Mouse (Mus musculus) heart, embryonic 13.5 days (tissue): ENCODE data around the gene Rpia. TPM values are rescaled to one million over a fixed set of nuclear protein-coding genes. Genes with fewer than 3 reads are reported as not detected.
A peak's percentile ranks its signal among the peaks of the same experiment; 100 is the strongest.

Experiments used
- ATAC-seq: fragments of 200-750 bp; cut with Nextera tagmentation; 2 replicates; pipeline ENCODE4 v1.8.0; 2017; ENCODE audit warnings: moderate TSS enrichment; ENCODE audit not compliant: insufficient number of reproducible peaks, low FRiP score, low TSS enrichment; ENCODE audit errors: extremely low read depth
- H3K27ac ChIP-seq: fragments of 300-500 bp; sonication (generic); replicated peaks from 2 replicates; pipeline ENCODE4 v1.5.1; 2015; ENCODE audit warnings: moderate library complexity, mild to moderate bottlenecking, inconsistent platforms
- H3K27me3 ChIP-seq: fragments of 300-500 bp; sonication (generic); replicated peaks from 2 replicates; pipeline ENCODE4 v1.6.1; 2015; ENCODE audit warnings: mild to moderate bottlenecking, inconsistent platforms
- H3K36me3 ChIP-seq: fragments of 300-500 bp; sonication (generic); 2 replicates; pipeline ENCODE4 v1.6.1; 2015; ENCODE audit warnings: mild to moderate bottlenecking, inconsistent platforms
- H3K4me1 ChIP-seq: fragments of 300-500 bp; sonication (generic); 2 replicates; pipeline ENCODE4 v1.6.1; 2015; ENCODE audit warnings: inconsistent platforms
- H3K4me2 ChIP-seq: fragments of 300-500 bp; sonication (generic); 2 replicates; pipeline ENCODE4 v1.6.1; 2015; ENCODE audit warnings: inconsistent platforms, mild to moderate bottlenecking, moderate library complexity
- H3K4me3 ChIP-seq: fragments of 300-500 bp; sonication (generic); 2 replicates; pipeline ENCODE4 v1.5.1; 2015; ENCODE audit warnings: moderate library complexity, mild to moderate bottlenecking, inconsistent platforms
- H3K9ac ChIP-seq: fragments of 300-500 bp; sonication (generic); 2 replicates; pipeline ENCODE4 v1.6.1; 2015; ENCODE audit warnings: inconsistent platforms, mild to moderate bottlenecking, moderate library complexity
- H3K9me3 ChIP-seq: fragments of 300-500 bp; sonication (generic); 2 replicates; pipeline ENCODE4 v1.6.1; 2016; ENCODE audit warnings: inconsistent platforms
- WGBS: fragments of 180-500 bp; shearing (Covaris S2); methylation state at CpG from one replicate; pipeline ENCODE4 v1.1.7; 2015; ENCODE audit warnings: mixed read lengths; 5-methylcytosine and 5-hydroxymethylcytosine counted together
- polyA plus RNA-seq: library from polyadenylated mRNA; unstranded; fragments of >200 nt; fragmentation: Nextera tagmentation; extraction: Ambion mirVana; gene quantifications from 2 replicates; pipeline ENCODE4 v1.2.1, GENCODE M21; 2015

Gene Rpia
- polyA plus RNA-seq, 1 experiment from 2014 or later = 1.1 TPM

GRCm38 (mm10) chr6:70773769-70774168 is 18.3 kb downstream of the Rpia start:
- no peak overlapping the region for H3K4me2 ChIP-seq
- H3K36me3 ChIP-seq = peaks cover 59% of the 10 kb centered on the region
- H3K27me3 ChIP-seq = no peaks in the 10 kb centered on the region
- H3K9ac ChIP-seq = no peak overlapping the region
- no peak overlapping the region for H3K4me3 ChIP-seq
- no peaks in the 10 kb centered on the region for H3K9me3 ChIP-seq
- WGBS = 76% methylated on average over 5 of the region's 5 CpGs
- peaks cover 22% of the 10 kb centered on the region for H3K4me1 ChIP-seq
- no peak overlapping the region for H3K27ac ChIP-seq
- no peak for ATAC-seq

- WGBS = 36% methylated on average over 6 of the region's 6 CpGs
- ATAC-seq = no peak
- peaks cover 87% of the 10 kb centered on the region for H3K36me3 ChIP-seq
- H3K4me2 ChIP-seq = no peak overlapping the region
- no peak overlapping the region for H3K27ac ChIP-seq
- no peaks in the 10 kb centered on the region for H3K4me1 ChIP-seq
- no peaks in the 10 kb centered on the region for H3K9me3 ChIP-seq
- H3K27me3 ChIP-seq = no peaks in the 10 kb centered on the region
- H3K9ac ChIP-seq = no peak overlapping the region
- no peak overlapping the region for H3K4me3 ChIP-seq
Observed at GRCm38 (mm10) chr6:70768769-70769168, 23.3 kb downstream of the Rpia start.

GRCm38 (mm10) chr6:70765076-70765475 is 27.0 kb downstream of the Rpia start:
- Histone ChIP-seq H3K36me3 (peaks cover 50% of the 10 kb centered on the region), H3K4me2 (no peak overlapping the region), H3K27me3 (no peaks in the 10 kb centered on the region), H3K9me3 (no peaks in the 10 kb centered on the region), H3K27ac (no peak overlapping the region), H3K4me3 (no peak overlapping the region), H3K9ac (no peak overlapping the region), H3K4me1 (no peaks in the 10 kb centered on the region)
- 76% methylated on average over 8 of the region's 8 CpGs for WGBS
- ATAC-seq = no peak

- H3K9ac ChIP-seq = no peak overlapping the region
- H3K4me3 ChIP-seq = no peak overlapping the region
- no peak overlapping the region for H3K4me2 ChIP-seq
- H3K36me3 ChIP-seq = peaks cover 45% of the 10 kb centered on the region
- no peaks in the 10 kb centered on the region for H3K27me3 ChIP-seq
- H3K27ac ChIP-seq = no peak overlapping the region
- H3K9me3 ChIP-seq = no peaks in the 10 kb centered on the region
- H3K4me1 ChIP-seq = no peaks in the 10 kb centered on the region
- WGBS = 82% methylated on average over 5 of the region's 5 CpGs
- ATAC-seq = no peak
Observed at GRCm38 (mm10) chr6:70764551-70764950, 27.5 kb downstream of the Rpia start.

GRCm38 (mm10) chr6:70763881-70764280 is 28.2 kb downstream of the Rpia start:
- Histone ChIP-seq H3K4me2 (no peak overlapping the region), H3K4me1 (no peaks in the 10 kb centered on the region), H3K9me3 (no peaks in the 10 kb centered on the region), H3K27ac (no peak overlapping the region), H3K36me3 (peaks cover 42% of the 10 kb centered on the region), H3K9ac (no peak overlapping the region), H3K4me3 (no peak overlapping the region), H3K27me3 (no peaks in the 10 kb centered on the region)
- no peak for ATAC-seq
- 85% methylated on average over 4 of the region's 4 CpGs for WGBS

GRCm38 (mm10) chr6:70762659-70763058 is 29.4 kb downstream of the Rpia start:
- no peak overlapping the region for H3K4me2 ChIP-seq
- WGBS = 83% methylated on average over 6 of the region's 6 CpGs

GRCm38 (mm10) chr6:70760951-70761350 is 31.1 kb downstream of the Rpia start:
- Histone ChIP-seq H3K9me3 (no peaks in the 10 kb centered on the region), H3K4me3 (no peak overlapping the region), H3K4me1 (no peaks in the 10 kb centered on the region), H3K27ac (no peak overlapping the region), H3K27me3 (no peaks in the 10 kb centered on the region), H3K36me3 (peaks cover 14% of the 10 kb centered on the region; the same call in 1 of the 2 replicates), H3K9ac (no peak overlapping the region), H3K4me2 (no peak overlapping the region)
- ATAC-seq = no peak
- 73% methylated on average over 4 of the region's 4 CpGs for WGBS

More at GRCm38 (mm10) chr6:70762659-70763058, 29.4 kb downstream of the Rpia start:
- no peak overlapping the region for H3K4me3 ChIP-seq
- H3K4me1 ChIP-seq = no peaks in the 10 kb centered on the region
- H3K27me3 ChIP-seq = no peaks in the 10 kb centered on the region
- H3K9ac ChIP-seq = no peak overlapping the region
- H3K9me3 ChIP-seq = no peaks in the 10 kb centered on the region
- no peak for ATAC-seq
- H3K36me3 ChIP-seq = peaks cover 29% of the 10 kb centered on the region
- H3K27ac ChIP-seq = no peak overlapping the region

GRCm38 (mm10) chr6:70754833-70755232 is 37.2 kb downstream of the Rpia start:
- no peak overlapping the region for H3K4me2 ChIP-seq
- H3K4me3 ChIP-seq = no peak overlapping the region
- H3K4me1 ChIP-seq = no peaks in the 10 kb centered on the region
- no peak overlapping the region for H3K27ac ChIP-seq
- ATAC-seq = no peak
- 83% methylated on average over 10 of the region's 10 CpGs for WGBS
- H3K9me3 ChIP-seq = no peaks in the 10 kb centered on the region
- no peaks in the 10 kb centered on the region for H3K36me3 ChIP-seq
- no peak overlapping the region for H3K9ac ChIP-seq
- no peaks in the 10 kb centered on the region for H3K27me3 ChIP-seq

GRCm38 (mm10) chr6:70752351-70752750 is 39.7 kb downstream of the Rpia start:
- Histone ChIP-seq H3K36me3 (no peaks in the 10 kb centered on the region), H3K4me2 (peak overlapping the region; percentile 54), H3K9ac (no peak overlapping the region; the same call in 1 of the 2 replicates), H3K4me1 (no peaks in the 10 kb centered on the region), H3K27ac (no peak overlapping the region), H3K9me3 (no peaks in the 10 kb centered on the region), H3K27me3 (no peaks in the 10 kb centered on the region), H3K4me3 (peak overlapping the region; percentile 25; the same call in 1 of the 2 replicates)
- WGBS = 16% methylated on average over 8 of the region's 8 CpGs
- no peak for ATAC-seq

- no peaks in the 10 kb centered on the region for H3K27me3 ChIP-seq
- H3K4me3 ChIP-seq = no peak overlapping the region
- peak overlapping the region; percentile 54; the same call in 1 of the 2 replicates for H3K4me2 ChIP-seq
- no peak overlapping the region for H3K9ac ChIP-seq
- H3K27ac ChIP-seq = no peak overlapping the region
- WGBS = 49% methylated on average over 6 of the region's 6 CpGs
- H3K9me3 ChIP-seq = no peaks in the 10 kb centered on the region
- H3K4me1 ChIP-seq = no peaks in the 10 kb centered on the region
- ATAC-seq = no peak
- no peaks in the 10 kb centered on the region for H3K36me3 ChIP-seq
Observed at GRCm38 (mm10) chr6:70751898-70752273, 40.1 kb downstream of the Rpia start.

GRCm38 (mm10) chr6:70751251-70751897 is 40.7 kb downstream of the Rpia start:
- Histone ChIP-seq H3K4me2 (no peak overlapping the region), H3K4me3 (no peak overlapping the region), H3K9me3 (no peaks in the 10 kb centered on the region), H3K9ac (no peak overlapping the region), H3K36me3 (no peaks in the 10 kb centered on the region), H3K27me3 (no peaks in the 10 kb centered on the region), H3K27ac (no peak overlapping the region), H3K4me1 (no peaks in the 10 kb centered on the region)
- ATAC-seq = no peak
- 56% methylated on average over 8 of the region's 8 CpGs for WGBS

GRCm38 (mm10) chr6:70749750-70750149 is 42.3 kb downstream of the Rpia start:
- Histone ChIP-seq H3K4me3 (no peak overlapping the region), H3K4me2 (no peak overlapping the region), H3K4me1 (no peaks in the 10 kb centered on the region), H3K9ac (no peak overlapping the region), H3K9me3 (no peaks in the 10 kb centered on the region), H3K36me3 (no peaks in the 10 kb centered on the region), H3K27me3 (no peaks in the 10 kb centered on the region), H3K27ac (no peak overlapping the region)
- WGBS = 51% methylated on average over 1 of the region's 1 CpGs
- no peak for ATAC-seq
